Mouse (Mus musculus): ENCODE measurements around the gene Slc22a12.

Slc22a12 gene

GRCm38 (mm10) chr19:6540191-6540590 is 2.6 kb downstream of the Slc22a12 start:
- DNase-seq = no peak

- DNase-seq = no peak
Observed at GRCm38 (mm10) chr19:6539592-6539991, 3.2 kb downstream of the Slc22a12 start.

- no peak for DNase-seq
Observed at GRCm38 (mm10) chr19:6538546-6538945, 4.3 kb downstream of the Slc22a12 start.

GRCm38 (mm10) chr19:6537526-6537925 is 5.3 kb downstream of the Slc22a12 start:
- peak; percentile 13 for DNase-seq

GRCm38 (mm10) chr19:6536696-6537095 is 6.1 kb downstream of the Slc22a12 start:
- no peak for DNase-seq

- DNase-seq = no peak
Observed at GRCm38 (mm10) chr19:6536201-6536600, 6.6 kb downstream of the Slc22a12 start.

GRCm38 (mm10) chr19:6534118-6534415 is 8.8 kb downstream of the Slc22a12 start:
- DNase-seq = no peak

- DNase-seq = no peak
Observed at GRCm38 (mm10) chr19:6533290-6534117, 9.3 kb downstream of the Slc22a12 start.

GRCm38 (mm10) chr19:6532656-6533055 is 10.2 kb downstream of the Slc22a12 start:
- no peak for DNase-seq

GRCm38 (mm10) chr19:6531832-6532471 is 10.9 kb downstream of the Slc22a12 start:
- DNase-seq = no peak

GRCm38 (mm10) chr19:6531011-6531631 is 11.7 kb downstream of the Slc22a12 start:
- no peak for DNase-seq

GRCm38 (mm10) chr19:6530359-6530758 is 12.5 kb downstream of the Slc22a12 start:
- DNase-seq = no peak

GRCm38 (mm10) chr19:6529265-6529985 is 13.4 kb downstream of the Slc22a12 start:
- no peak for DNase-seq

GRCm38 (mm10) chr19:6527839-6528531 is 14.8 kb downstream of the Slc22a12 start:
- DNase-seq = no peak

- DNase-seq = no peak
Observed at GRCm38 (mm10) chr19:6527439-6527838, 15.4 kb downstream of the Slc22a12 start.

GRCm38 (mm10) chr19:6526010-6526409 is 16.8 kb downstream of the Slc22a12 start:
- no peak for DNase-seq

GRCm38 (mm10) chr19:6525023-6525422 is 17.8 kb downstream of the Slc22a12 start:
- no peak for DNase-seq

GRCm38 (mm10) chr19:6522289-6522688 is 20.5 kb downstream of the Slc22a12 start:
- no peak for DNase-seq

GRCm38 (mm10) chr19:6521630-6522029 is 21.2 kb downstream of the Slc22a12 start:
- DNase-seq = no peak

- no peak for DNase-seq
Observed at GRCm38 (mm10) chr19:6519483-6519882, 23.3 kb downstream of the Slc22a12 start.

GRCm38 (mm10) chr19:6518601-6519000 is 24.2 kb downstream of the Slc22a12 start:
- no peak for DNase-seq

- DNase-seq = no peak
Observed at GRCm38 (mm10) chr19:6516153-6516552, 26.7 kb downstream of the Slc22a12 start.

- no peak for DNase-seq
Observed at GRCm38 (mm10) chr19:6515448-6515847, 27.4 kb downstream of the Slc22a12 start.
